Mouse (Mus musculus) stomach, postnatal 0 days (tissue): Measurements from ENCODE around the gene Car9. TPM values are rescaled to one million over a fixed set of nuclear protein-coding genes. Genes with fewer than 3 reads are reported as not detected.

Source experiments
- ATAC-seq: fragments of 200-750 bp; cut with Nextera tagmentation; 2 replicates; pipeline ENCODE4 v1.8.0; 2017; ENCODE audit not compliant: low FRiP score, low TSS enrichment
- DNase-seq: peaks from one replicate; pipeline ENCODE4 v3.0.0-alpha.2; 2016; ENCODE audit warnings: low spot score
- H3K27ac ChIP-seq: fragments of 300-500 bp; sonication (generic); replicated peaks from 2 replicates; pipeline ENCODE4 v1.5.1; 2014; ENCODE audit warnings: mild to moderate bottlenecking, control low read depth
- H3K27me3 ChIP-seq: fragments of 300-500 bp; sonication (generic); 2 replicates; pipeline ENCODE4 v1.6.1; 2014; ENCODE audit warnings: low read length; ENCODE audit not compliant: control insufficient read depth, insufficient read depth
- H3K36me3 ChIP-seq: fragments of 300-500 bp; sonication (generic); 2 replicates; pipeline ENCODE4 v1.6.1; 2014; ENCODE audit warnings: low read length, mixed read lengths; ENCODE audit not compliant: control insufficient read depth, insufficient read depth
- H3K4me1 ChIP-seq: fragments of 300-500 bp; sonication (generic); replicated peaks from 2 replicates; pipeline ENCODE4 v1.6.1; 2014; ENCODE audit warnings: antibody characterized with exemption; ENCODE audit not compliant: control insufficient read depth, insufficient read depth
- H3K4me2 ChIP-seq: fragments of 300-500 bp; sonication (generic); replicated peaks from 2 replicates; pipeline ENCODE4 v1.6.1; 2014; ENCODE audit warnings: low read depth, mild to moderate bottlenecking, control low read depth, moderate library complexity
- H3K4me3 ChIP-seq: fragments of 300-500 bp; sonication (generic); 2 replicates; pipeline ENCODE4 v1.5.1; 2014; ENCODE audit warnings: low read depth, low read length, control low read depth
- H3K9ac ChIP-seq: fragments of 300-500 bp; sonication (generic); 2 replicates; pipeline ENCODE4 v1.6.1; 2014; ENCODE audit warnings: mild to moderate bottlenecking, low read length, control low read depth, mixed read lengths
- H3K9me3 ChIP-seq: fragments of 300-500 bp; sonication (generic); 2 replicates; pipeline ENCODE4 v1.6.1; 2016; ENCODE audit warnings: low read length; ENCODE audit not compliant: control insufficient read depth
- CTCF ChIP-seq: IDR thresholded peaks from 2 replicates; pipeline ENCODE4 v1.5.1; 2016; ENCODE audit warnings: antibody characterized with exemption, low read depth, mild to moderate bottlenecking, moderate library complexity
- EP300 ChIP-seq: optimal IDR thresholded peaks from 2 replicates; pipeline ENCODE3; 2016; ENCODE audit warnings: antibody characterized with exemption
- WGBS: fragments of 180-500 bp; shearing (Covaris S2); extraction: QIAGEN DNeasy Blood & Tissue Kit; methylation state at CpG from one replicate; pipeline ENCODE4 v1.1.7; 2014; 5-methylcytosine and 5-hydroxymethylcytosine counted together
- polyA plus RNA-seq: library from polyadenylated mRNA; unstranded; fragments of >200 nt; fragmentation: Nextera tagmentation; extraction: Ambion mirVana; gene quantifications from 2 replicates; pipeline ENCODE4 v1.2.1, GENCODE M21; 2015

The Car9 gene
- polyA plus RNA-seq: 2.6 and 3.1 TPM in 2 replicates

GRCm38 (mm10) chr4:43506536-43507185 is at the start of gene Car9:
Gene Car9, plus strand, starts transcription at chr4:43506966.
- Histone ChIP-seq H3K9me3 (no peaks in the 10 kb centered on the region), H3K4me2 (peak within 1 kb of the TSS; percentile 80), H3K4me1 (peaks cover 4% of the 10 kb centered on the region; the same call in 1 of the 2 replicates), H3K36me3 (no peaks in the 10 kb centered on the region), H3K4me3 (peak within 1 kb of the TSS; percentile 39; the same call in 1 of the 2 replicates), H3K27ac (no peak within 1 kb of the TSS), H3K9ac (no peak within 1 kb of the TSS), H3K27me3 (no peaks in the 10 kb centered on the region)
- 49% methylated on average over 9 of the region's 9 CpGs for WGBS
- ATAC-seq (0 out of 2 replicates have a peak, but pooled peaks have one; percentile 12), DNase-seq (no peak)
- TF ChIP-seq EP300 (no peak), CTCF (no peak)

- TF ChIP-seq CTCF (no peak), EP300 (no peak)
- Histone ChIP-seq H3K4me2 (no peak overlapping the region), H3K36me3 (no peaks in the 10 kb centered on the region), H3K9ac (no peak overlapping the region), H3K27ac (no peak overlapping the region), H3K27me3 (no peaks in the 10 kb centered on the region), H3K9me3 (no peaks in the 10 kb centered on the region), H3K4me1 (peaks cover 3% of the 10 kb centered on the region), H3K4me3 (no peak overlapping the region)
- ATAC-seq (no peak), DNase-seq (no peak)
- 18% methylated on average over 8 of the region's 8 CpGs for WGBS
Observed at GRCm38 (mm10) chr4:43457124-43457523, 49.6 kb upstream of the Car9 start.

- DNase-seq: no peak
- Histone ChIP-seq H3K4me3 (no peak overlapping the region), H3K27me3 (no peaks in the 10 kb centered on the region), H3K4me1 (no peaks in the 10 kb centered on the region), H3K27ac (no peak overlapping the region), H3K9me3 (no peaks in the 10 kb centered on the region), H3K4me2 (no peak overlapping the region), H3K36me3 (no peaks in the 10 kb centered on the region), H3K9ac (no peak overlapping the region)
- WGBS: 87% methylated on average over 5 of the region's 5 CpGs
- no peak for TF ChIP-seq CTCF
- TF ChIP-seq EP300: no peak
- ATAC-seq: no peak
Observed at GRCm38 (mm10) chr4:43463102-43463501, 43.7 kb upstream of the Car9 start.

- 75% methylated on average over 6 of the region's 6 CpGs for WGBS
Observed at GRCm38 (mm10) chr4:43465935-43466334, 40.8 kb upstream of the Car9 start.

GRCm38 (mm10) chr4:43466872-43467271 is 39.9 kb upstream of the Car9 start:
- 86% methylated on average over 7 of the region's 7 CpGs for WGBS
- no peak overlapping the region for H3K4me3 ChIP-seq
- H3K27ac ChIP-seq: no peak overlapping the region
- TF ChIP-seq CTCF (no peak), EP300 (no peak)
- no peaks in the 10 kb centered on the region for H3K4me1 ChIP-seq
- no peaks in the 10 kb centered on the region for H3K9me3 ChIP-seq
- H3K27me3 ChIP-seq: no peaks in the 10 kb centered on the region
- DNase-seq (no peak), ATAC-seq (no peak)
- no peak overlapping the region for H3K4me2 ChIP-seq
- H3K9ac ChIP-seq: no peak overlapping the region
- H3K36me3 ChIP-seq: no peaks in the 10 kb centered on the region

More at GRCm38 (mm10) chr4:43465935-43466334, 40.8 kb upstream of the Car9 start:
- DNase-seq (no peak), ATAC-seq (no peak)
- no peak overlapping the region for H3K9ac ChIP-seq
- no peaks in the 10 kb centered on the region for H3K36me3 ChIP-seq
- H3K4me3 ChIP-seq: no peak overlapping the region
- no peaks in the 10 kb centered on the region for H3K9me3 ChIP-seq
- H3K27ac ChIP-seq: no peak overlapping the region
- TF ChIP-seq EP300 (no peak), CTCF (no peak)
- no peaks in the 10 kb centered on the region for H3K27me3 ChIP-seq
- no peaks in the 10 kb centered on the region for H3K4me1 ChIP-seq
- no peak overlapping the region for H3K4me2 ChIP-seq

- Histone ChIP-seq H3K9ac (no peak overlapping the region), H3K4me2 (no peak overlapping the region), H3K27me3 (no peaks in the 10 kb centered on the region), H3K27ac (no peak overlapping the region), H3K9me3 (no peaks in the 10 kb centered on the region), H3K4me3 (no peak overlapping the region), H3K4me1 (no peaks in the 10 kb centered on the region), H3K36me3 (no peaks in the 10 kb centered on the region)
- no peak for ATAC-seq
- 91% methylated on average over 10 of the region's 10 CpGs for WGBS
- DNase-seq: no peak
- TF ChIP-seq EP300 (no peak), CTCF (no peak)
Observed at GRCm38 (mm10) chr4:43470301-43470700, 36.5 kb upstream of the Car9 start.
